Mouse (Mus musculus) hindbrain, embryonic 12.5 days (tissue): ENCODE measurements at regions not wholly inside any gene's neighbourhood (a gene's known extent, or its start where the extent isn't known, plus 50 kb on each side); places are given as distances from the start of the nearest gene placed in this dataset.

Source experiments
- ATAC-seq: fragments of 200-750 bp; cut with Nextera tagmentation; 2 replicates; pipeline ENCODE4 v1.8.0; 2017; ENCODE audit warnings: moderate TSS enrichment; ENCODE audit not compliant: low FRiP score
- H3K27ac ChIP-seq: fragments of 300-500 bp; sonication (generic); 2 replicates; pipeline ENCODE4 v1.5.1; 2016; ENCODE audit warnings: mild to moderate bottlenecking
- H3K27me3 ChIP-seq: fragments of 300-500 bp; sonication (generic); 2 replicates; pipeline ENCODE4 v1.6.1; 2016; ENCODE audit warnings: mild to moderate bottlenecking
- H3K36me3 ChIP-seq: fragments of 300-500 bp; sonication (generic); 2 replicates; pipeline ENCODE4 v1.6.1; 2016; ENCODE audit warnings: mild to moderate bottlenecking
- H3K4me1 ChIP-seq: fragments of 300-500 bp; sonication (generic); 2 replicates; pipeline ENCODE4 v1.6.1; 2016
- H3K4me2 ChIP-seq: fragments of 300-500 bp; sonication (generic); replicated peaks from 2 replicates; pipeline ENCODE4 v1.6.1; 2016; ENCODE audit warnings: mild to moderate bottlenecking
- H3K4me3 ChIP-seq: fragments of 300-500 bp; sonication (generic); 2 replicates; pipeline ENCODE4 v1.5.1; 2016; ENCODE audit warnings: mild to moderate bottlenecking
- H3K9ac ChIP-seq: fragments of 300-500 bp; sonication (generic); 2 replicates; pipeline ENCODE4 v1.6.1; 2016; ENCODE audit warnings: mild to moderate bottlenecking, moderate library complexity
- H3K9me3 ChIP-seq: fragments of 300-500 bp; sonication (generic); replicated peaks from 2 replicates; pipeline ENCODE4 v1.6.1; 2016; ENCODE audit warnings: mild to moderate bottlenecking
- WGBS: fragments of 180-500 bp; shearing (Covaris S2); methylation state at CpG from one replicate; pipeline ENCODE4 v1.1.7; 2016; 5-methylcytosine and 5-hydroxymethylcytosine counted together

DNA sequence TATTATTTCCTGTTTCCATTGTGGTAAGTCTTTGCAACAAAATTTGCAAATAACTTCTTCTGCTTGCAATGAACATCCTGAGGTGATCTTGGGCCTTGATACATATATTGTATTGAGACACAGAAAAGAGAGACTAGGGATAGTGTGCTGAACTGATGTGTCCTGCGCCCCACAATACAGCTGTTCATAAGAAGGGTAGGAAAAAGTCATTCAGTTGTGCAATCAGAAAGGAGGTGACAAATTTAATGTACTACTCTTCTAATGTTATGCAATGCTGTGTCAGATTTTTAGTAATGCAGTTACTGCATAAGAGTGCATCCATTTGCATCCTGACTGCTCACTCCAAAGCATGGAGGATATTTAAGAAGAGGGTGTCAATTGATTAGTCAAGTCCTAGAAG lies 543.5 kb downstream of the Flrt2 start:
- H3K27me3 ChIP-seq: no peaks in the 10 kb centered on the region
- H3K27ac ChIP-seq: no peak overlapping the region
- no peak for ATAC-seq
- no peak overlapping the region for H3K4me3 ChIP-seq
- 94% methylated on average over 1 of the region's 1 CpGs for WGBS
- no peaks in the 10 kb centered on the region for H3K4me1 ChIP-seq
- H3K4me2 ChIP-seq: no peak overlapping the region
- H3K9ac ChIP-seq: no peak overlapping the region
- no peaks in the 10 kb centered on the region for H3K36me3 ChIP-seq
- no peaks in the 10 kb centered on the region for H3K9me3 ChIP-seq

GRCm38 (mm10) chr12:96235996-96236525 lies 544.0 kb downstream of the Flrt2 start:
- ATAC-seq: no peak
- Histone ChIP-seq H3K27me3 (no peaks in the 10 kb centered on the region), H3K36me3 (no peaks in the 10 kb centered on the region), H3K27ac (no peak overlapping the region), H3K4me2 (no peak overlapping the region), H3K4me1 (no peaks in the 10 kb centered on the region), H3K9ac (no peak overlapping the region), H3K4me3 (no peak overlapping the region), H3K9me3 (no peaks in the 10 kb centered on the region)
- WGBS: 68% methylated on average over 3 of the region's 3 CpGs

DNA sequence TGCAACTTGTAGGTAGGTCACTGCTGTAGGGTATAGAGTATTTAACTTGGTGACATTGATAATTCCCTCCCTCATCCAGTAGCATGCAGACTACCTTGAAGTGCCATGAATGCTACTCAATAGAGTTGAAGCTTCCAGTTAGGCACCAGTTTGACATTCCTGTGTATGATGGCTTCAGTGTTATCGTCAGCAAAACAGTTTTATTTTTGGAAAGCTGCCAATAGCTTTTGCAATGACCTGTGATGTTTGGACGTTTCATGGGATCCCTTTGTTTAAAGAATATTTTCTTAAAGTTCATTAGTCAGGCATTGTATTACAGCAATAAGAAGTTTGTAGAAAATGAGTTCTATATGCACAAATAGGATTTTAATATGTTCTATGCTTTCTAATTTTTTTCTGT lies 547.6 kb downstream of the Flrt2 start:
- no peak for ATAC-seq
- 68% methylated on average over 2 of the region's 2 CpGs for WGBS
- H3K4me1 ChIP-seq: no peaks in the 10 kb centered on the region
- H3K9me3 ChIP-seq: no peaks in the 10 kb centered on the region
- no peak overlapping the region for H3K4me3 ChIP-seq
- no peak overlapping the region for H3K27ac ChIP-seq
- no peaks in the 10 kb centered on the region for H3K36me3 ChIP-seq
- H3K9ac ChIP-seq: no peak overlapping the region
- H3K27me3 ChIP-seq: no peaks in the 10 kb centered on the region
- H3K4me2 ChIP-seq: no peak overlapping the region

DNA sequence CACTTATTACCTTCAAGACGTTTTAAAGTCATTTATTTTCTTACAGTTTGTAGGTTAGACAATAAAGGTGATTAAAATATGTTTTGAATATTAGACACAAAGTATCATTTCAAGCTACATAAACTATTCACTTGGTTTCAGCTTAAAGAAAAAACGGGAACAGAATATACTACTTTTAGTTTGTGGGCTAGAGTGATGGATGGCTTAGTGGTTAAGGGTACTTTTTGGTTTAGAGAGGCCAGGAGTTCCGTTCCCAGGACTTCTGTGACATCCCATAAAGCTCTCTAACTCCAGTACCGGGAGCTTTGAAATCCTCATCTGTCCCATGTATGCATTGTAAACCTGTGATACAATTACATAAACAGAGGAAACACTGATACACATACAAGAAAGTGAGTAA lies 570.0 kb downstream of the Flrt2 start:
- WGBS: 77% methylated on average over 4 of the region's 4 CpGs
- no peak for ATAC-seq
- Histone ChIP-seq H3K4me3 (no peak overlapping the region), H3K9me3 (no peaks in the 10 kb centered on the region), H3K36me3 (no peaks in the 10 kb centered on the region), H3K4me1 (no peaks in the 10 kb centered on the region), H3K27ac (no peak overlapping the region), H3K9ac (no peak overlapping the region), H3K4me2 (no peak overlapping the region), H3K27me3 (no peaks in the 10 kb centered on the region)

- Histone ChIP-seq H3K9me3 (no peaks in the 10 kb centered on the region), H3K4me2 (no peak overlapping the region), H3K36me3 (no peaks in the 10 kb centered on the region), H3K27ac (no peak overlapping the region), H3K4me3 (no peak overlapping the region), H3K27me3 (no peaks in the 10 kb centered on the region), H3K4me1 (no peaks in the 10 kb centered on the region), H3K9ac (no peak overlapping the region)
- ATAC-seq: no peak
These were observed 583.9 kb downstream of the Flrt2 start for GRCm38 (mm10) chr12:96275894-96276293.

DNA sequence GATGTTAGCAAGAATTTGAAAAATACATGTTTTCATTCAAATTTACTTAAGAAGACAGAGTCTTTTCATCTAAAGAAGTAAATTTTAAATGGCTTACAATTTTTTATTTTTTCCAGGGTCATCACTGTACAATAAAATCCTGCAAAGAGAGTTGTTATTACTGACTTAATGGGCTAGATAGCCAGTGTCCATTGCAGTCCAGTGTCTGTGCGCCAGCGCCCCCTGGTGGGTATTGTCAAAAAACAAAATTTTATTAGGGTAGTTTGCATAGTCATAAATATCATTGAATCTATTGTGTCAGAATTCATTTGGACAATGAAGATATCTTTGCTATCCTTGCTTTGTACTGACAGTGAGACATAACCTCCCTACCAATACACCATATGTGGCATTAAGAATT lies 619.1 kb downstream of the Flrt2 start:
- no peak overlapping the region for H3K4me2 ChIP-seq
- H3K27me3 ChIP-seq: no peaks in the 10 kb centered on the region
- no peaks in the 10 kb centered on the region for H3K4me1 ChIP-seq
- 2% methylated on average over 2 of the region's 2 CpGs for WGBS
- no peak overlapping the region for H3K4me3 ChIP-seq
- no peaks in the 10 kb centered on the region for H3K9me3 ChIP-seq
- H3K36me3 ChIP-seq: no peaks in the 10 kb centered on the region
- no peak for ATAC-seq
- H3K9ac ChIP-seq: no peak overlapping the region
- H3K27ac ChIP-seq: no peak overlapping the region

GRCm38 (mm10) chr12:96323061-96323786 lies 631.2 kb downstream of the Flrt2 start:
- H3K4me1 ChIP-seq: no peaks in the 10 kb centered on the region
- ATAC-seq: no peak
- no peak overlapping the region for H3K9ac ChIP-seq
- no peak overlapping the region for H3K4me2 ChIP-seq
- no peak overlapping the region for H3K4me3 ChIP-seq
- 87% methylated on average over 10 of the region's 10 CpGs for WGBS
- H3K9me3 ChIP-seq: no peaks in the 10 kb centered on the region
- no peaks in the 10 kb centered on the region for H3K27me3 ChIP-seq
- no peak overlapping the region for H3K27ac ChIP-seq
- no peaks in the 10 kb centered on the region for H3K36me3 ChIP-seq

DNA sequence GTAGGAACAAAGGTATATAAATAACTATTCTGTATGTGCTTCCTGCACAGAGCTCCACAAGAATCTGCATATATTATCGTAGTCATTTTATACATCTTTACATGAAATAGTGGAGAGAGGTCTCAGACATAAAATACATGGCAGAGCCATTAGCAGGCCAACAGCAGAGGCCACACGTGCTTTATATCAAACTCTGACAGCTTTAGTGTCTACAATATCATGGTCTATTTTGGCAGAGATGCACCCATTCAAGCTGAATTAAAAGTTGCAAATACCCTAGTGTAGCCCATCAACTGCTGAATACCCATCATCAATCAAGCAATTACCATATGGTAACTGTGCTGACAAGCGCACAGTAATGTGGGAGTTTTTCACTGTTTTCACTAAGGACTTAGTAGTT lies 659.1 kb downstream of the Flrt2 start:
- peak; percentile 38; the same call in 1 of the 2 replicates for ATAC-seq
- no peaks in the 10 kb centered on the region for H3K4me1 ChIP-seq
- 57% methylated on average over 3 of the region's 3 CpGs for WGBS
- H3K9me3 ChIP-seq: no peaks in the 10 kb centered on the region
- no peaks in the 10 kb centered on the region for H3K36me3 ChIP-seq
- no peak overlapping the region for H3K9ac ChIP-seq
- no peak overlapping the region for H3K27ac ChIP-seq
- H3K4me3 ChIP-seq: no peak overlapping the region
- H3K27me3 ChIP-seq: no peaks in the 10 kb centered on the region
- no peak overlapping the region for H3K4me2 ChIP-seq

GRCm38 (mm10) chr12:96378924-96379323 lies 686.9 kb downstream of the Flrt2 start:
- no peaks in the 10 kb centered on the region for H3K36me3 ChIP-seq
- no peak overlapping the region for H3K4me2 ChIP-seq
- no peak overlapping the region for H3K4me3 ChIP-seq
- H3K27ac ChIP-seq: no peak overlapping the region
- no peaks in the 10 kb centered on the region for H3K27me3 ChIP-seq
- WGBS: 79% methylated on average over 3 of the region's 3 CpGs
- H3K9ac ChIP-seq: no peak overlapping the region
- no peaks in the 10 kb centered on the region for H3K9me3 ChIP-seq
- ATAC-seq: no peak
- H3K4me1 ChIP-seq: no peaks in the 10 kb centered on the region

GRCm38 (mm10) chr12:96419104-96419503 lies 727.1 kb downstream of the Flrt2 start:
- H3K4me3 ChIP-seq: no peak overlapping the region
- 59% methylated on average over 3 of the region's 3 CpGs for WGBS
- H3K9me3 ChIP-seq: no peaks in the 10 kb centered on the region
- H3K4me1 ChIP-seq: no peaks in the 10 kb centered on the region
- no peak overlapping the region for H3K27ac ChIP-seq
- no peak for ATAC-seq
- H3K9ac ChIP-seq: no peak overlapping the region
- no peaks in the 10 kb centered on the region for H3K36me3 ChIP-seq
- H3K27me3 ChIP-seq: no peaks in the 10 kb centered on the region
- no peak overlapping the region for H3K4me2 ChIP-seq

DNA sequence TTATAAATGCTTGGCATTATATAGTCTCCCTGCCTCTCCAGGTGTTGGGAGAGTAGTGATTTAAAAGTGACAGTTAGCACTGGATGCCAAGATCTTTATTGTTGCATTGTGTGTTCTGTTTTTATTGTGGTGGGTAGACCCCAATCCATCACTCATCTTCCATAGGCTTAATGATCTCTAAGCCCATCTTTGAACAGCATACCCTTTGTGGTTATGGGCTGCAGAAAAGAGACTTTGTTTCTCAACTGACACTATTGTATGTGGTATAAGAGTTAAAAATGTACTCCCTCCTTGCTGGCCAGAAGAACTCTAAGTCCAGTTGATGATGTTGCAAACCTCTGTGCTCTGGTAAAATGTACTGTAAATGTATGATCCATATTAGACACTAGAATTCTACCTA lies 727.5 kb downstream of the Flrt2 start:
- no peak overlapping the region for H3K4me2 ChIP-seq
- H3K4me3 ChIP-seq: no peak overlapping the region
- H3K36me3 ChIP-seq: no peaks in the 10 kb centered on the region

DNA sequence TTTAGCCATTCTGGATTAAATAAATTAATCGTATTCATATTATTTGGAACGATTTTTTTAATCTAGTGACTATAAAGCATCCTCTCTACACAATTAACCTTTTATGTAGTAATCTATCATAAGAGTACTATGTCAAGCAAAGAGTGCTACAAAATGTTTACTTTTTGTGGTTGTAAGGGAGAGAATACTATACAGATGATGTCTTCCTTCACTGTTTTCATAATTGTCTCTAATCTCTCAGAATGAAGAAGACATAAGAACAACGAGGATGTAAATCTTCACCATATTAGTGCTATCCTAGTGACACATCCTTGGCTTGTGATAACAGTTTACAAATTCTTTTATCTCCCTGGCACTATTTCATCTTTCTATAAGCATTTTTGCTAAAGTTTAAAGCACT lies 735.6 kb downstream of the Flrt2 start:
- Histone ChIP-seq H3K4me3 (no peak overlapping the region), H3K9me3 (no peaks in the 10 kb centered on the region), H3K36me3 (no peaks in the 10 kb centered on the region), H3K4me2 (no peak overlapping the region), H3K27ac (no peak overlapping the region), H3K4me1 (no peaks in the 10 kb centered on the region), H3K27me3 (no peaks in the 10 kb centered on the region), H3K9ac (no peak overlapping the region)
- 78% methylated on average over 3 of the region's 3 CpGs for WGBS
- ATAC-seq: no peak

More for the DNA sequence above, 727.5 kb downstream of the Flrt2 start:
- Histone ChIP-seq H3K4me1 (no peaks in the 10 kb centered on the region), H3K9ac (no peak overlapping the region), H3K27ac (no peak overlapping the region), H3K9me3 (no peaks in the 10 kb centered on the region), H3K27me3 (no peaks in the 10 kb centered on the region)
- ATAC-seq: no peak

GRCm38 (mm10) chr12:96442546-96442945 lies 750.5 kb downstream of the Flrt2 start:
- no peak for ATAC-seq
- H3K4me2 ChIP-seq: no peak overlapping the region
- H3K36me3 ChIP-seq: no peaks in the 10 kb centered on the region
- H3K9me3 ChIP-seq: no peaks in the 10 kb centered on the region
- H3K27ac ChIP-seq: no peak overlapping the region
- no peak overlapping the region for H3K9ac ChIP-seq
- H3K4me3 ChIP-seq: no peak overlapping the region
- H3K4me1 ChIP-seq: no peaks in the 10 kb centered on the region
- 84% methylated on average over 3 of the region's 3 CpGs for WGBS
- no peaks in the 10 kb centered on the region for H3K27me3 ChIP-seq
